In the genomic region with DNA sequence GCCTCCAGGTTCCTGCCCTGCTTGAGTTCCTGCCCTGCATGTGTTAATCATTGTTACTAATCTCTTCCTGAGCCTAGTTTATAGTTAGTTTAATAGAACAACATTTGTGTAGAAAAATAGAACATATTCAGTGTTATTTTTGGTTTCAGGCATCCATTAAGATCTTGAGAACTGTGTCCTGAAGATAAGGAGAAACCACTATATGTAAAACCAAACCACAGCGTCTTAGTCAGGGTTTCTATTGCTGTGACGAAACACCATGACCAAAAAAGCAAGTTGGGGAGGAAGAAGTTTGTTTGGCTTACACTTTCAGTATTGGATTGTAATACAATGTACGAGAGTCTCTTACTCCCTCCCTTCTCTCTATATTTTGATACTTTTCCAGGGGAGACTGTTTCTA, we compare ENCODE assay signal across 27 mouse cellular contexts. TPM values are rescaled to one million over a fixed set of nuclear protein-coding genes. Genes with fewer than 3 reads are reported as not detected.
"Had no signal": no experiment of that assay in that cellular context is flagged by ENCODE, and none has a peak within 500 bp of the region (broad histone marks: within the 10 kb centered on the region; RNA-seq: fewer than 3 reads in every experiment).

No protein-coding gene starts in this region.

- H3K9ac ChIP-seq: limb, embryonic 12.5 days; limb, embryonic 15.5 days; liver, embryonic 14.5 days; liver, postnatal 0 days; lung, embryonic 14.5 days; midbrain, embryonic 13.5 days; neural tube, embryonic 13.5 days had no signal

- DNase-seq: kidney, adult 18-20 months; kidney, postnatal 25 days; layer of hippocampus, adult 9-11 months; left cerebral cortex, postnatal 4 days; liver, postnatal 0 days; lung, embryonic 14.5 days; thymus, adult 2 months; thymus, postnatal 14 days; thymus, postnatal 4 days had no signal

- H3K4me2 ChIP-seq: limb, embryonic 12.5 days; limb, embryonic 15.5 days; liver, embryonic 11.5 days; lung, embryonic 14.5 days; midbrain, embryonic 13.5 days; neural tube, embryonic 13.5 days had no signal

- ATAC-seq: liver, postnatal 0 days; lung, postnatal 0 days; midbrain, embryonic 13.5 days; midbrain, embryonic 16.5 days had no signal

- H3K27ac ChIP-seq: kidney, postnatal 0 days; layer of hippocampus, adult 2 months; limb, embryonic 12.5 days; limb, embryonic 15.5 days; liver, embryonic 14.5 days; macrophage; midbrain, embryonic 10.5 days; neural tube, embryonic 13.5 days; stomach, postnatal 0 days had no signal

- H3K9me3 ChIP-seq: limb, embryonic 12.5 days; limb, embryonic 15.5 days; midbrain, embryonic 10.5 days; midbrain, embryonic 13.5 days; neural tube, embryonic 13.5 days had no signal

- H3K27me3 ChIP-seq: limb, embryonic 12.5 days; limb, embryonic 15.5 days; megakaryocyte, embryonic 14.5 days; midbrain, embryonic 13.5 days; neural tube, embryonic 13.5 days had no signal

- H3K4me1 ChIP-seq: limb, embryonic 12.5 days had no signal

- H3K36me3 ChIP-seq: limb, embryonic 12.5 days; limb, embryonic 15.5 days; midbrain, embryonic 10.5 days; midbrain, embryonic 13.5 days; neural tube, embryonic 13.5 days had no signal

- H3K4me3 ChIP-seq: layer of hippocampus, adult 2 months; limb, embryonic 12.5 days; limb, embryonic 15.5 days; megakaryocyte, embryonic 14.5 days; midbrain, embryonic 10.5 days; midbrain, embryonic 13.5 days; myocyte; neural tube, embryonic 13.5 days had no signal

RNA-seq across cellular contexts. Expression of gene Pou3f3, which starts 49.5 kb away (rescaled TPM):
- total RNA-seq: monocyte, adult 5-6 weeks; neutrophil, adult 5-6 weeks had no signal
- polyA plus RNA-seq: large intestine, adult 2 months; liver, postnatal 0 days; macrophage; myocyte; stomach, postnatal 0 days had no signal
